Mouse (Mus musculus) right cerebral cortex, postnatal 36 days (tissue): ENCODE measurements around the gene Borcs6.

ENCODE experiments used
- DNase-seq, 2 experiments: peaks; one replicate each; pipeline ENCODE4 v3.0.0; 2022; ENCODE audit warnings: low spot score in 2 of 2, mixed read lengths in 1 of 2

Gene Borcs6

DNA sequence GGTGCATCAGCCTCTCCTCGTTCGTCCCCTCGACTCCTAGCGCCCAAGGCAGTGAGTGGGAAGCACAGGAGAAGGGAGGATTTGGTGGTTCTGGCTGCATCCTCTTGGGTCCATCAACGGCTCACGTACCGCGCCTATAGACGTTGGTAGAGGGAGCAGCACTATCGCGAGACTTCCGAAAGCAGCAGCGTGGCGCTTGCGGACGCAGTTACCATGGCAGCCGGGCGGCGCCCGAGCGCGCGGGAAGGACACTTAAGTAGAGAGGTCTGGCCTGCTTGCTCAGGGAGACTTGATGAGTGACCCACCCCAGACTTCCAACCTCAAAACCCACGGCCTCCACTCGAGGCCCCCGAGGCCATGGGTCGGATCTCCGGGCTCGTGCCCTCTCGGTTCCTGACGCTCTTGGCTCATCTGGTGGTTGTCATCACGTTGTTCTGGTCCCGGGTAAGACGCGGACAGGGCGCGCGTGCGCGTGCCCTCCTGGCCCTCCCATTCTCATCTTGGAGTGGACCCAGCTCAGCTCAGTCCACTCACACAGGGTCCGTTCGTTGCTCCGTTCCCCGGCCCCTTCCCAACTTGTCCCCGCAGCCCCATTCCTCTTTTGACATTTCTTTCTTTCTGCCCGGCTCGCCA is 11.2 kb downstream of the Borcs6 start, which contains the start of gene Tmem107:
Gene Tmem107, plus strand, starts transcription at position 217 of the 633 bp plus-strand sequence.
- peak; percentile 92 to 93 for DNase-seq

DNA sequence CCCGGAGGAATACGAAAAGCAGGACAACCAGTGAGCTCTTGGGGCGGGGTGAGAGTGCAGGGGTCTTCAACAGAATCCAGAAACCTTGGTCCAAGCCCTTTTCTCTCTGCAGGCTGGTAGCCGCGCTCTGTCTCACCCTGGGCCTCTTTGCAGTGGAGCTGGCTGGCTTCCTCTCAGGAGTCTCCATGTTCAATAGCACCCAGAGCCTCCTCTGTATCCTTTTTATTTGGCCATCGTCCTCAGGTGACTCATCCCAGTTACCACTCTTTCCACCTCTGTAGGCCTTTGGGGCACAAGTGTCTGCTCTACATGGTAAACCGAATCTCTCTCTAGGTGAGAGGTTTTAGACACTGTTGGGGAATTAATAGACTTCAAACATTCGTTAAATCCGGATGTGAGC is 11.7 kb downstream of the Borcs6 start:
- no peak for DNase-seq

DNA sequence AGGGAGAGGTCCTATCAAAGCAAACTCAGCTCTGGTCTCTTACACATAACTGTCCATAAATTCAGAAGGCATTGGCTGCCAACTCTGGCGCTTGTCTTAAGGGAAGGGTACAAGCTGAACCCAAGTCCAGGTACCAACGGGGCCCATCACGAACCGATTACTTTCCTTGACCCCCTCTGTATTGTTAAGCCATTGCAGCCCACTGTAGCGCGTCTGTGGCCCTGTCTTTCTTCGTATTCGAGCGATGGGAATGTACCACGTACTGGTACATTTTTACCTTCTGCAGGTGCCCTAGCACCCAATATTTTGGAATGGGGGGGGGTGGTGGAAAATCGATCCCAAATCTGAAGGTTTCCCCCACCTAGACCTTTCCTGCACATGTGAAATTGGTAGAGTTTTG is 12.7 kb downstream of the Borcs6 start:
- DNase-seq, result no peak

DNA sequence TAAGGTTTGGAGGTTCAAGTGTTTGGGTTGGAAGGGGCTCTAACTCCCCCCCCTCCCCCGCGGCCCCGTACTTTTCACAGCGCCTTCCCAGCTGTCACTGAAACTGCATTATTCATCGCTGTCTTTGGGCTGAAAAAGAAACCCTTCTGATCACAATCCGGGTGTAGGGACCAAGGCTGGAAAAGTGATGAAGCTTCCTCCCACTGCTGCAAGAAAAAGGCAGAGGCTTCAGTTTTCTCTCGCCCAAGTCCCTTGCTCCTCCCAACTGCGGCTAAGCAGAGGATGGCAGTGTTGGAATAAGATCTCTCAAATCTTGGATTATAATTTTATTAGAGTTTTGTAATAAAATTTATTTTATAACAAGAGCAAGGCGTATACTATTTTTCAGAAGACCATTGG is 13.1 kb downstream of the Borcs6 start:
- DNase-seq, result no peak

DNA sequence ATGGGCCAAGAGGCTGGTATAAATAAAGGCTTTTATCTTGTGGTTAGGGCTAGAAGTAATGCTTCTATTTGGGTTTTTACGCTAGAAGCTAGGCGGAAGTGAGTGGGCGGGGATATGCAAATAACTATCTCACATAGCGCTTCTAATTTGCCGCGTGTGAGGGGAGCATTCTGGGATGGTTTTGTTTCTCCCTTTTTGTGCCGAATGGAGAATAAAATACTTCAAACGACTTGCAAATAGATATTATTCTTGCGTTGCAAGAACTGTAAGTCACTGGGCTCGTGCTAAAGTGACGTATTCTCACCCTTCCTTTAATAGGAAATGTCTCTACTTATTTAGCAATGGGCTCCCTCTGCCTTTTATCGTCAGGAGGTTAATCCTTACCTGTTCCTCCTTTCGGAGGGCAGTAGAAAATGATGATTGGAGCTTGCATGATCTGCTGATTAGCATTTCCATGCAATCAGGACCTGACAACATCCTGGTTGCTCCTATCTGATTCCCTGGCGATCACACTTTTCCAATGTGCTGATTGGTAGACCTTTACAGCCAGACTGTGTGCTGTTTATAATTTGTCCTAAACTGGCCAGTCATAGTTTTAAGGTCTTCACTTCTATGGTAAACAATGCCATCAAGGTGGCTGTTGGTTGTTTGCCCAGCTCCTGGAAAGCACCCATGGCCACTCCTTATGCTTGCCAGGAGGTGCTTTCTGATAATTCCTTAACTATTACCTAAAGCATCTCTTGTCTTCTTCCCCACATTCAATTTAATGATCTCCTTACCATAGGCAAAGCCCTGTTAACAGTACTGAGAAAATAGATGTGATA is 13.8 kb downstream of the Borcs6 start:
- DNase-seq, result peak; percentile 82 to 85

DNA sequence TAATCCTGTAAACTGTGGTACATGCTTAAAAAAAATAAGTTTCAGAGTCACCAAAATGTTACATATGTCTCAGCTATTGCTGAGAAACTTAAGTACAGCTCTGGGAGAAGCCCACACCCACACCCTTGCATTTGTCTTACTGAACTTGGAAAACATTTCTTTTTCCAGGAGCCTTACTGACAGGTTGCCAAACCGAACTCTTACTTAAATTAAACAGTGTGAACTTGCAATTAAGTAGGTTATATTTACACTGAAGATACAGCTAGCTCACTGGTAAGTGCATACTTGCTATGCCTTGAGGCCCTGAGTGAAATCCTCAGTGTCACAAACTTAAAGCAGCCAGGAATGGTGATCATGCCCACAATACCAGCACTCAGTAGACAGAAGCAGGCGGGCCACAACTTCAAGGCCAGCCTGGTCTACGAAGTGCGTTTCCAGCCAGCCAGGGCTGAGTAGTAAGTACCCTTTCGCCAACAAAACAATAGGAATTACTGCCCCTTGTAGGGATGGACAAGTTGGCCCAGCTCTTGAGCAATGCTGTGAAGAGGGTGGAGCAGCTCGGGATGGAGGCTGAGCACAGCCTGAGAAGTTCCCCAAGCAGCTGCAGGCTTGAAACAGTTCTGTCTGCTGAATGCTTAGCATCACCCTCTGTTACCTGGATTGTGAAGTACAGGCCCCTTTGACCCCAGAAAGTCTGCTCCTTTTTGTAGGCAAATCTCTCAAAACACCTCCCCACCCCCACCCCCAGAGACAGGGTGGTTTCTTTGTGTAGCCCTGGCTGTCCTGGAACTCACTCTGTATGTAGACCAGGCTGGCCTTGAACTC is 14.6 kb downstream of the Borcs6 start:
- no peak for DNase-seq

DNA sequence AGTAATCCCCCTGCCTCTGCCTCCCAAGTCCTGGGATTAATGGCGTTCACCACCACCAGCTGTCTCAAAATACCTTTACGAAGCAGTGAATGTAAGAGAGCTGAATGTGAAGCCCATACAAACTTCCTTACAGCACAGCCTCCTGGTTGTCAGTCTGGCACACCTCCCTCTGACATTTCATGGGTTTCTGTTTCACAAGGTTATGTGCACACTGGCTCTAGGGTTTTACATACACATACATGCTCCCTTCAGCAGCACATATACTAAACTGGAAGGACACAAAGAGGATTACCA is 15.2 kb downstream of the Borcs6 start:
- no peak for DNase-seq

DNA sequence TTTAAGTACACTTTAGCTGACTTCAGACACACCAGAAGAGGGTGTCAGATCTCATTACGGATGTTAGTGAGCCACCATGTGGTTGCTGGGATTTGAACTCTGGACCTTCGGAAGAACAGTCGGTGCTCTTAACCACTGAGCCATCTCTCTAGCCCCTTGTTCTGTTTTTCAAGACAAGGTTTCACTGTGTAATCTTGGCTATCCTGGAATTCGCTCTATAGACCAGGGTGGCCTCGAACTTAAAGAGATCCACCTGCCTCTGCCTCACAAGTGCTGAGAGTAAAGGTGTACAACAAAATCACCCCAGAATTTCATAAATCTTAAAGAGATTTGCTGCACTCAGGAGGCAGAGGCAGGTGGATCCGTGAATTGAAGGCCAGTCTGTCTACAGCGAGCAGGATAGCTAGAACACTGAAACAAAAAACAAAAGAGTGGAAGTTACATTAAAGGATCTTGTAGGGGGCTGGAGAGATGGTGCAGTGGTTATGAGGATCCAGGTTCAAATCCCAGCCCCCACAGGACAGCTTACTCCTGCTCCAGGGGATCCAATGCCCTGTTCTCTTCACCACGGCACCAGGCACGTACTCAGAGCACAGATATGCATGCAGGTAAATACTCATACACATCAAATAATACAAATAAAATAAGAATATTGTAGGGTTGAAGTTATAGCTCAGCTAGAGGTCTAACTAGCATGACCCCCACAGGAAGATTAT is 16.4 kb downstream of the Borcs6 start:
- no peak for DNase-seq

DNA sequence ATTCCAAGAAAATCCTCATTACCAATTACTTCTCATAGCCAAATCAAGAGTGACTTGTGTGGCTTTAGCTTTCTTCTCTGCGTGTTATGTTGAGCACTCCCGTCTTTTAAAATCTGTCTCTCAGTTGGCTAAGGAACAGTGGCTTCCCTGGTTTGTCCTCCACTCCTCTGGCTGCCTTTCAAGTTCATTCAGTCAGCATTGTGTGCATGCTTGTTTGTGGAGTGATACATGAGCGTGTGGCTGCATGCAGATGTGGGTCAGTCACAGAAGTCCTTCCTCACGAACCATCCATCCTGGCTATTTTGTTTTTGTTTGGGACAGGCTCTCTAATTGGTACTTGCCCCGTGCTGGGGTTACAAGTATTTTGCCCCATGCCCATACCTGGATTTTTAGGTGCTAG is 17.1 kb downstream of the Borcs6 start:
- no peak for DNase-seq

DNA sequence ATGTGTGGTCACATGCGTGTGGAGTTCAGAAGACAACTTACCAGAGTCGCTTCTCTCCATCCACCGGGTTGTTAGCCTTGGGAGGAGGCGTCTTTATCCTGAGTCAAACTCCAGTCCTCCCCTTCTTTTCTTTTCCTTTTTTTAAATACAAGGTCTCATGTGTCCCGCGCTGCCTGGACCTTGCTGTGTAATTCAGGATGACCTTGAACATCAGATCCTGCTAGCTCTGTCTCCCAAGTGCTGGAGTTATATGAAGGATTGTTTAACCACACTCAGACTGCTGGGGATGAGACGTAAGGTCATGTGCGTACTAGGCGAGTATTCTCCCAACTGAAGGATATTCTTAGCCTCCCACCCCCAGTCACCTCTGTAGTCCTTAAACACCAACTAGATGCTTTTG is 17.8 kb downstream of the Borcs6 start:
- DNase-seq, result no peak

DNA sequence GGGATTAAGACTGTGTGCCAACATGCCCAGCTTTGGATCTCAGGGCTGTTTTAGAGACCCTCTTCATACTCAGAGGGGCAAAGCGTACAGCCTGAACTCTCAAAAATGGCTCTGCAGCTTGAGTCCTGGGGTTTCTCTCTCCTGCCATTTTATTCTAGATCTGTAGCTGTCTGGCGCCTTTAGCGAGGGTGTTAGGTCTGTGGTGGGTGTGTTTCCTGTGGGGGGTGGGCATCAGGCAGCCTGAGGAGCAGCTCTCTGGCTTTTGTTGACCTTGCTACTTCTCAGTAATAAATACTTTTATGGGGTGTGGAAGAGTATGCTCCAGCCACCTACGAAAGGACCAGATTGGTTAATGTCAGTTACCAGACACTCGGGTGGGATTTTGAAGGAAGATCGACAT is 18.5 kb downstream of the Borcs6 start:
- no peak for DNase-seq

DNA sequence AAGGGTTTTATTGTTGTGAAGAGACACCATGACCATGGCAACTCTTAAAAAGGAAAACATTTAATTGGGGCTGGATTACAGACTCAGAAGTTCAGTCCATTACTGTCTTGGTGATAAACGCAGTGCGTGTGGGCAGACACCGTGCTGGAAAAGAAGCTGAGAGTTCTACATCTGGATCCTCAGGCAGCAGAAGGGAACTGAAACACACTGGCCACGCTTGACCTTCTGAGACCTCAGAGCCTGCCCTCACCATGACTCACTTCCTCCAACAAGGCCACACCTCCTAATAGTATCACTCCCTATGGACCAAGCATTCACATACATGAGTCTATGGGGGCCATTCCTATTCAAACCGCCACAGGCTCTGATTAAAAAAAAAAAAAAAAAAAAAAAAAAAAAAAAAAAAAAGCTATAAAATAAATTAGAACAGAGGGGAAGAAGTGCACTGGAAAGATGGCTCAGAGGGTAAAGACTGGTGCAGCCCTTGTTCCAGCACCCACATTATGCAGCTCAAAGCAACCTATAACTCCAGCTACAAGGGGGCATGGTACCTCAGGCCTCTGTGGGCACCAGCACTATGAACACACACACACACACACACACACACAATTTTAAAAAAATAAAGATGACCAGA is 19.4 kb downstream of the Borcs6 start:
- no peak for DNase-seq

DNA sequence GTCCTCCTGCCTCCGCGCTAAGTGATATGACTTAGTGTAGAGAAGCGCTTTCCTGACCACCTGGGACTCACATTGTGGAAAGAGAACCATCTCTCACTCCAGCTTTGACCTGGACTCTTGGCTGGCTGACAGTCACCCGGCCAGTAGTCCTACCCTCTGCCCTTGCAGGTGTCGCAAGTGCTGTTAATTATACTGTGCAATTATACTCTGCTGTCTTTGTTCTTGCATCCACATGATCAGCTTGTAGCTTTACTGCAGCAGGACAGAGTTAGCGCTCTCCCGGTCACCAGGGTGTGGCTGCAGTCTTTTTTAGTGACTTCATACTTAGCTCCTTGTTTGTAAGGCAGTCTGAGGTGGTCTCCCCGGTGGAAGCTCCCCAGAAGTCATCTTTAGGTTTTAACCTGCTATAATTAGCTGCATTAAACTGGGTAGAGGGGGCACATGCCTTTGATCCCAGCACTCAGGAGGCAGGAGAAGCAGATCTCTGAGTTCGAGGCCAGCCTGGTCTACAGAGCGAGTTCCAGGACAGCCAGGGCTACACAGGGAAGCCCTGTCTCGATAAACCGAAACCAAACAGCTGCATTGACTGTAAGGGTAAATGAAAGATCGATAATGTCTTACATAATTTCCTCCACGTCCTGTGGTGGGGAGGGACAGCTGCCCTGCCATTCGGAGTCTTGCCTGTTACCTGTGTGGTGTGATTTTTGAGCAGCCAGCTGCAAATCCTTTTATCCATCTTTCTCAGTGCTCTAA is 20.8 kb downstream of the Borcs6 start:
- DNase-seq, result no peak

DNA sequence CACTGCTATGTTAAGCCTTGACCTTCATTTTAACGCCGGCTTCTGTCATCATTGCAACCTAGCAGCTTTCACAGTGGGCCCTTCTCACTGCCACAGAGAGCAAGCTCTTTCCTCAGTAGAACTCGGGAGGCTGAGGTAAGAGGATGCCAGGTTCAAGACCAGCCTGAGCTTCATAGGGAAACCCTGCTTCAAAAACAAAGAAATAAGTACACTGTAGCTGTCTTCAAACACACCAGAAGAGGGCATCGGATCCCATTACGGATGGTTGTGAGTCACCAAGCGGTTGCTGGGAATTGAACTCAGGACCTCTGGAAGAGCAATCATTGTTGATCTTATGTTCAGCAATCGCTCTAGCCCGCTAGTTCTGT is 21.3 kb downstream of the Borcs6 start:
- DNase-seq, result no peak

DNA sequence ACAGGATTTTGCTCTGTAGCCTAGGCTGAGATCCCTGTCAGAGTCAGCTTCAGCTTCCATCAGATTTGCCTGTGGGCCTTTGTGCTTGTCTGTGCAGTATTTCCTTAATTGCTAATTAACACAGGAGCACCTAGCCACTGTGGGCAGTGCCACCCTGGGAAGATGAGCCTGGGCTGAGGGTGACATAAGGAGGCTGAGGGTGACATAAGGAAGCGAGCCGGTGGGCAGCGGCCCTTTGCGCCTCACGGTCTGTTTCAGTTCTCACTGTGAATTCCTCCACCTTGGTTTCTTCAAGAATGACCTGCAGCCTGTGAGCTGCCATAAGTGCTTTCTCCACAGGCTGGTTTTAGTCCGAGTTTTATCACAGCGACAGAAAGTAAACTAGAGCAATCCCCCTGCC is 22.1 kb downstream of the Borcs6 start:
- DNase-seq, result no peak

DNA sequence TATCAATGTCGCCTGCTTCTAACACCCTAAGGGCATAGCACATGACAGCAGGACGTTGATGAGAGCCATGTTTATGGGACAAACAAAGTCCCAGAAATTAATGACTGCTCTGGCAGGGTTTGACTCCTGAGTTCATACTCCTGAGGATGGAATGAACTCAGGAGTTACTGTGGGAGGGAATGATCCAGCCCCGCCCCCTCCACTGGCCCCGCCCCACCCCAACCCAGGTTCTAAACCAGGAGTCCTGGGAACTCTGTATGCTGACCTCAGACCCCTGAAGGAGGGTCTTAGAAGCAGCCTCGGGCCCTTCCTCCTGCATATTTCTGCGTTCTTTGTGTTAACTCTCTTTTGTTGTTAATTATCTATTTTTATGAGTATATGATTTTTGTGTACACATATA is 26.1 kb downstream of the Borcs6 start:
- no peak for DNase-seq

DNA sequence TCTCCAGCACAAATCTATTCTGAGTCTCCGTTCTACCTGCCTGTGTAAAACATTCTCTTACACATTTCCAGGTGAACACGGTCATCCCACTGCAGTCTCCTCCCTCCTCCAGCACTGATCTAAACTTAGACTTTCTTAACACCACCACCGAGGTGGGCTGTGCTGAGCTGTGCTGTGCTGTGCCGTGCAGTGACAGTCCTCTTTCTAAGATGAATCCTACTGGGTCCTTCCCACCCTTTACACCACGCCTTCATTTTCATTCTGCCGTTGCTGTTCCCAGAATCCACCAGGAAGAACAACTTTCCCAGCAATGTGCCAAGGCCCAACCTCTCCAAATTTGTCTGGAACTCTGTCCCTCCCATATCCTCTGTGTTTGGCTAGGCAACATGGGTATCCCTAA is 26.9 kb downstream of the Borcs6 start:
- peak in 1 of 2 experiments; percentile 82 for DNase-seq

DNA sequence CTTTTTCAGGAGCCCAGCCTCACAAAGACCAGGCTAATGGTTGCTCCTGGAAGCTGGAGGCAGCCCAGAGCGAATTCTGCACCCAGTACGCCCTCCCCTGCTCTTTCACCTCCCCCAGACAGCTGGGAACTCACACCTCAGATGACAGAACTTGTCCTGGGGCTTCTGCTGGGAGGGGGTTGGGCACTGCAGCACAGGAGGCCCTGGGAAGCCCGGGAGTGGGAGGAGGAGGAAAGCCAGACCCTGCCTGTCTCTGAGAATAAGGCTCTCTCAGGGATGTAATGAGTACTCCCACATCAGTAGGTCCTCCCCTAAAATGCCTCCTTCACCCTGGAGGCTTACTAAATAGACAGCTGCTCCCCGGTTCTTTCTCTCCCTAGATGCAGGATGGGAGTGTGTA is 27.6 kb downstream of the Borcs6 start:
- DNase-seq, result no peak

DNA sequence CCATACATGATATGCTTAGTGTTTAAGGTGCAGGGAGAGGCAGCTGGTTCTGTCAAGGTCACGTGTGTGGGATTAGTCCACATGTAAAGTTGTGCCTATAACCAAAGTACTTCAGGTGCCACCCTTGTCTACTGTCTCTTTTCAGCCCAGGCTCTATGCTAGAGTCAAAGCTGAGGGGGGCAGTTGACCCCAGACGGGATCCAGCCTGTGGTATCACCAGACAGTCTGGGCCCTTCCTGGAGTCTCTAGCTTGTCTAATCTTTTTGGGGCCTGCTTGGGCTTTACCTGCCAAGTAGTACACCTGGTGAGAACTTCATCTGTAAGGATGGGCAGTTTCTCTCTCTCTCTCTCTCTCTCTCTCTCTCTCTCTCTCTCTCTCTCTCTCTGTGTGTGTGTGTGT is 28.1 kb downstream of the Borcs6 start:
- DNase-seq, result no peak

DNA sequence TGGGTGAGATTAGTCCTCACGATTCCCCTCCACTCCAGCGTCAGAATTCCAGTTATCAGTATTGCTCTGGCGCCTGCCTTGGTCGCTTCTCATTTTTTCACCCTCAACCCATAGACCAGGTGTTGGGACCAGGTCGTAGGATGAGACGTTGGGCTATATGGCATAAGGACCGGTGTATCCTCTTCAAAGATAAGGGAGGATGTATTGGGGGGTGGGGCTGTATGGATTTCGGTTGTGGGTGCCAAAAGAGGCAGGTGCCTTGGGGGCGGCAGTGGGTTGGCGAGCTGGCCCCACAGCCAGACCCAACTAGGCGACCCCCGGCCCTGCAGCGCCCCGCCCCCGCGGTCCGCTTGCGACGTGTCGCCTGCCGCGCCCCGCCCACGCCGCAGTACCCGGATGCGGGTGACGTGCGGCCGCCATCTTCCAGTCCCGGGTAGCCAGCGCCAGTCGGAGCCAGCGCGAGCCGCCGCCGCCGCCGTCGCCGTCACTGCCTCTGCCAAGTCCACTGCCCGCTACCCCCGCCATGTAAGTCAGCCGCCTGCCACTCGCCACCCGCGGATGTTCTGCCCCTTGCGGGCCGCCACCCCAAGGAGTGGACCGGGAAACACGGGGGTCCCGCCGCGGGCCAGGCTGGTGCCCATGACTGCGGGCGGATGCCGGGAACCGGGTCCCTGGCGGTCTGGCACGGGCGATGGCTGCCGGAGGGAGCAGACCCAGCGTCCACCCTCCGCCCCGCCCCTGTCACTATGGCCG is 28.8 kb downstream of the Borcs6 start, which contains the start of gene Vamp2:
Gene Vamp2, plus strand, starts transcription at position 388 of the 753 bp plus-strand sequence.
- DNase-seq, result peak; percentile 90 to 91
